Mouse (Mus musculus): ENCODE measurements around the gene Cmtm8.

DNA sequence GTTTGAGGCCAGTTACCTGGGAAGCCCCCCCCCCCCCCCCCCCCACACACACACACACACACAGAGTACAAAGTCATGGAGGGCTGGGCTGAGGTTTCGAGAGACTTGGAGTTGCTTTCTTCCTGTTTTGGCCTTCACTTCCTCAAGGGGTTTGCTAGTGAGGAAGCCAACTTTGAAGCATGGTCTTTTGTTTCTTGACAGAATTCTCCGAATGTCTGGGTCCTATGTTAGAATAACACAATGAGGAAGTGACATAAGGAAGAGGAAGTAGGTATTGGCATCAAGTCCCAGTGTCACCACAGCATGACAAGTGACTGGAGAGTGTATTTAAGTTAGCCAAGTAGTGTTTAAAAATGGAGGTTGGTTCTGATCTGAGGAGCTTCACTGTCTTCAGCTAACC lies 101.2 kb downstream of the Cmtm8 start:
- TF ChIP-seq CTCF (IDR thresholded peaks at IDR 0.05; ENCODE audit: borderline replicate concordance, insufficient read depth, low read depth, low read length) (no peak), POLR2A (IDR thresholded peaks at IDR 0.05; ENCODE audit: borderline replicate concordance, insufficient read depth, low read length) (no peak)

Measured in cerebellum, adult 2 months (tissue).